Mouse (Mus musculus): ENCODE results near the gene Gm12169.
"Not testable (repeated sequence)": the region's sequence is repeated elsewhere in the genome, so short reads cannot be mapped to it uniquely, and the experiment has no call there.

Gm12169 gene

GRCm38 (mm10) chr11:46523912-46524311, at the start of gene Gm12169:
Gene Gm12169 (plus strand): TSS chr11:46524212.
- DNase-seq: no peak

- no peak for DNase-seq
Measured at GRCm38 (mm10) chr11:46474220-46474619, 49.8 kb upstream of the Gm12169 start.

GRCm38 (mm10) chr11:46479311-46479710, 44.7 kb upstream of the Gm12169 start:
- DNase-seq: no peak

- DNase-seq: no peak
Measured at GRCm38 (mm10) chr11:46480517-46480916, 43.5 kb upstream of the Gm12169 start.

- no peak for DNase-seq
Measured at GRCm38 (mm10) chr11:46488231-46488630, 35.8 kb upstream of the Gm12169 start.

GRCm38 (mm10) chr11:46488650-46489049, 35.4 kb upstream of the Gm12169 start:
- DNase-seq: no peak

- DNase-seq: no peak
Measured at GRCm38 (mm10) chr11:46507146-46507545, 16.9 kb upstream of the Gm12169 start.

- no peak for DNase-seq
Measured at GRCm38 (mm10) chr11:46509900-46510299, 14.1 kb upstream of the Gm12169 start.

- DNase-seq: not testable (repeated sequence)
Measured at GRCm38 (mm10) chr11:46521341-46521740, 2.7 kb upstream of the Gm12169 start.

- peak; percentile 12 for DNase-seq
Measured at GRCm38 (mm10) chr11:46522719-46523118, 1.3 kb upstream of the Gm12169 start.

GRCm38 (mm10) chr11:46530149-46530548, 6.1 kb downstream of the Gm12169 start:
- DNase-seq: peak; percentile 2

GRCm38 (mm10) chr11:46536978-46537377, 13.0 kb downstream of the Gm12169 start:
- DNase-seq: no peak

GRCm38 (mm10) chr11:46543530-46543929, 19.5 kb downstream of the Gm12169 start:
- no peak for DNase-seq

GRCm38 (mm10) chr11:46549721-46550120, 25.7 kb downstream of the Gm12169 start:
- DNase-seq: no peak

GRCm38 (mm10) chr11:46552741-46553140, 28.7 kb downstream of the Gm12169 start:
- DNase-seq: no peak

GRCm38 (mm10) chr11:46561096-46561495, 37.1 kb downstream of the Gm12169 start:
- no peak for DNase-seq

GRCm38 (mm10) chr11:46564671-46565070, 40.7 kb downstream of the Gm12169 start:
- DNase-seq: no peak

GRCm38 (mm10) chr11:46565967-46566366, 42.0 kb downstream of the Gm12169 start:
- no peak for DNase-seq

GRCm38 (mm10) chr11:46569107-46569506, 45.1 kb downstream of the Gm12169 start:
- DNase-seq: no peak

GRCm38 (mm10) chr11:46571327-46571726, 47.3 kb downstream of the Gm12169 start, which contains the start of gene BC053393:
Gene BC053393 (plus strand): TSS chr11:46571536.
- DNase-seq: no peak

GRCm38 (mm10) chr11:46578771-46579281, 54.8 kb downstream of the Gm12169 start:
- DNase-seq: peak; percentile 60

GRCm38 (mm10) chr11:46580428-46580827, 56.4 kb downstream of the Gm12169 start:
- no peak for DNase-seq

GRCm38 (mm10) chr11:46582741-46583140, 58.7 kb downstream of the Gm12169 start:
- no peak for DNase-seq
